Mouse (Mus musculus): ENCODE measurements around the gene Pex6.

DNA sequence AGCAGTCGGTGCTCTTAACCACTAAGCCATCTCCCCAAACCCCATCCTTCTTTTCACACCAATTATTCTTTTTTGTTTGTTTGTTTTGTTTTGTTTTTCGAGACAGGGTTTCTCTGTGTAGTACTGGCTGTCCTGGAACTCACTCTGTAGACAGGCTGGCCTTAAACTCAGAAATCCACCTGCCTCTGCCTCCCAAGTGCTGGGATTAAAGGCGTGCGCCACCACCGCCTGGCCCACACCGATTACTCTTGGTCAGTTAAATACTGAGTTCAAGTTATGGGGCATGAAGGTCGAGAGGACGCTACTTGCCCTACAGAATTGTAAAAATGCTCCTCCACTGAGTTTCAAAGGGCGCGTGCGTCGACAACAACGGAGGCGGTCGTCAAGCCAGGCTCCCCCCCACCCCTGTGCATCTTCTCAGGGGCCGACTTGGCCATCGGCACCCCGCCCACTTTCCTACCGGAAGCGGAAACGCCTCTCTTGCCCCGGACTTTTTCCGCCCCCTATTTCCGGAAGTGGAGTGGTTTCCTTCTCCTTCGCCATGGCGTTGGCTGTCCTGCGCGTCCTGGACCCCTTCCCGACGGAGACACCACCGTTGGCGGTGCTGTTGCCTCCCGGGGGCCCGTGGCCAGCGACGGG lies at the start of gene Pex6:
- no peak for TF ChIP-seq CTCF (IDR thresholded peaks at IDR 0.05)
- TF ChIP-seq EP300 (IDR thresholded peaks at IDR 0.05), result no peak; the same call in 1 of the 2 replicates

Data from lung, postnatal 0 days (tissue).